Mouse (Mus musculus): Measurements from ENCODE around the gene Tmem108.

Gene Tmem108

GRCm38 (mm10) chr9:103495391-103495790, 266.2 kb downstream of the Tmem108 start:
- no peak for DNase-seq (ENCODE audit: low read depth)

GRCm38 (mm10) chr9:103494346-103495020, 267.2 kb downstream of the Tmem108 start:
- no peak for DNase-seq (ENCODE audit: low read depth)

GRCm38 (mm10) chr9:103491985-103492384, 269.7 kb downstream of the Tmem108 start:
- DNase-seq (ENCODE audit: low read depth), result no peak

- peak; percentile 31 for DNase-seq (ENCODE audit: low read depth)
Measured at GRCm38 (mm10) chr9:103490439-103490838, 271.2 kb downstream of the Tmem108 start.

GRCm38 (mm10) chr9:103489883-103490282, 271.8 kb downstream of the Tmem108 start:
- DNase-seq (ENCODE audit: low read depth), result no peak

- DNase-seq (ENCODE audit: low read depth), result no peak
Measured at GRCm38 (mm10) chr9:103489096-103489495, 272.5 kb downstream of the Tmem108 start.

GRCm38 (mm10) chr9:103486262-103486661, 275.4 kb downstream of the Tmem108 start:
- DNase-seq (ENCODE audit: low read depth), result no peak

- DNase-seq (ENCODE audit: low read depth), result no peak
Measured at GRCm38 (mm10) chr9:103485606-103486005, 276.0 kb downstream of the Tmem108 start.

- no peak for DNase-seq (ENCODE audit: low read depth)
Measured at GRCm38 (mm10) chr9:103480603-103481220, 280.9 kb downstream of the Tmem108 start.

- DNase-seq (ENCODE audit: low read depth), result no peak
Measured at GRCm38 (mm10) chr9:103480044-103480576, 281.5 kb downstream of the Tmem108 start, which contains the start of gene Bfsp2. Gene Bfsp2, minus strand, starts transcription at chr9:103480420.

GRCm38 (mm10) chr9:103475414-103475813, 286.2 kb downstream of the Tmem108 start:
- DNase-seq (ENCODE audit: low read depth), result no peak

GRCm38 (mm10) chr9:103473915-103474688, 287.5 kb downstream of the Tmem108 start:
- DNase-seq (ENCODE audit: low read depth), result no peak

GRCm38 (mm10) chr9:103471784-103472183, 289.9 kb downstream of the Tmem108 start:
- no peak for DNase-seq (ENCODE audit: low read depth)

- DNase-seq (ENCODE audit: low read depth), result no peak
Measured at GRCm38 (mm10) chr9:103469516-103469915, 292.1 kb downstream of the Tmem108 start.

GRCm38 (mm10) chr9:103468911-103469310, 292.7 kb downstream of the Tmem108 start:
- DNase-seq (ENCODE audit: low read depth), result no peak

- no peak for DNase-seq (ENCODE audit: low read depth)
Measured at GRCm38 (mm10) chr9:103465711-103466220, 295.9 kb downstream of the Tmem108 start.

- DNase-seq (ENCODE audit: low read depth), result no peak
Measured at GRCm38 (mm10) chr9:103465293-103465692, 296.3 kb downstream of the Tmem108 start.

- no peak for DNase-seq (ENCODE audit: low read depth)
Measured at GRCm38 (mm10) chr9:103463833-103464232, 297.8 kb downstream of the Tmem108 start.

GRCm38 (mm10) chr9:103459839-103460238, 301.8 kb downstream of the Tmem108 start:
- DNase-seq (ENCODE audit: low read depth), result no peak

- DNase-seq (ENCODE audit: low read depth), result no peak
Measured at GRCm38 (mm10) chr9:103459307-103459706, 302.3 kb downstream of the Tmem108 start.

- DNase-seq (ENCODE audit: low read depth), result no peak
Measured at GRCm38 (mm10) chr9:103449651-103450050, 312.0 kb downstream of the Tmem108 start.

GRCm38 (mm10) chr9:103449092-103449491, 312.5 kb downstream of the Tmem108 start:
- no peak for DNase-seq (ENCODE audit: low read depth)
